Mouse (Mus musculus) spleen, postnatal 36 days (tissue): Measurements from ENCODE around the gene Nxpe4.
A peak's percentile ranks its signal among the peaks of the same experiment; 100 is the strongest.
"Not testable (repeated sequence)": the region's sequence is repeated elsewhere in the genome, so short reads cannot be mapped to it uniquely, and the experiment has no call there.

Experiments
- DNase-seq, 2 experiments: peaks; one replicate each; pipeline ENCODE4 v3.0.0; 2022; ENCODE audit warnings: low spot score in 2 of 2, mixed read lengths in 1 of 2

The Nxpe4 gene

DNA sequence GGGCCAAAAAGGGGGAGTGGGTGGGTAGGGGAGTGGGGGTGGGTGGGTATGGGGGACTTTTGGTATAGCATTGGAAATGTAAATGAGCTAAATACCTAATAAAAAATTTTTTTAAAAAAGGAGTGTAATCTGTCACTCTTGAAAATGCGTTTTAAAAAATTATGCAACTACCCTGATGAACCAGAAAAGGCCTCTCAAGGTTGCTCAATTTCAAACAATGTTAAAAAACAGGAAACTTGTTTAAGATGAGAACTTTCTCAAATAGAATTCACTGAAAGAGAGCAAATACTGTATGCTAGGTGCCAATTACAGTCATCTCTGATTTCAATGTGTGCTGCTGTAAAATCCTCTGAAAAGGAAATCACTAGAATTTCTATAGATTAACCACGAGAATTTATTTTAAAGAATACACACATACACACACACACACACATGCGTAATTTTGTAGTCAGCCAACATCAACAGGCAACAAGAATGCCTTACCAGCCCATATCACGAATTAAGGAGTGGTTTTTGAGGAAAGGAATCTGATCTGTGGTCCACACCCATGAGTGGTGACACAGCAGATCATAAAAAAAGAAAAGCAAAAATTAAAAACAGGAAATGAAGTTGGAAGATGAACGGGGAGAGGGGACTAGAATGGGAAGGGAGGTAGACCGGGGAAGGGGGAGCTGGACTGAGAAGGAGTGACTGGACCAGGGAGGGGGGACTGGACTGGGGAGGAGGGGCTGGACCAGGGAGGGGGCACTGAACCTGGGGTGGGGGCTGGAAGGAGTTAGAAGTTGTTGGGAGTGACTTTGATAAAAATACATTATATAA, 248.6 kb downstream of the Nxpe4 start:
- DNase-seq = no peak

DNA sequence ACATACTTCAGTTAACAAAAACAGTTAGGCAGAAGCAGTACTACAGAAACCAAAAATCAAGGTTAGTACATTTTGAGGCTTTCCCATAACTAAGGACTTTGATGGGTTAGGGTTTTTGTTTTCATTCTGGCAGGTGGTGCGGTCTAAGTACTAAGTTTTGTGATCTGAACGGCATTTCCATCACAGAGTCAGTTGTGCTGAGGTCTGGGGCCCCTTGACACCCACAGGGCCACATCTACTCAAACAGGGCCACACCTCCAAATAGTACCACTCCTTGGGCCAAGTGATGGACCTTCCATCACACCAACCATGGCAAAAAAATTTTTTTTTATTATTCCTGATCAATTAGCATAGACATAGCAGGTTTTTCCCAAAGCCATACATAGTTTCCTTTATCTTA, 251.8 kb downstream of the Nxpe4 start:
- peak; percentile 50 for DNase-seq

GRCm38 (mm10) chr9:48417366-48417765, 255.5 kb downstream of the Nxpe4 start:
- DNase-seq = not testable (repeated sequence)

- peak; percentile 67 to 74 for DNase-seq
These were observed 256.2 kb downstream of the Nxpe4 start for GRCm38 (mm10) chr9:48417994-48418393.

DNA sequence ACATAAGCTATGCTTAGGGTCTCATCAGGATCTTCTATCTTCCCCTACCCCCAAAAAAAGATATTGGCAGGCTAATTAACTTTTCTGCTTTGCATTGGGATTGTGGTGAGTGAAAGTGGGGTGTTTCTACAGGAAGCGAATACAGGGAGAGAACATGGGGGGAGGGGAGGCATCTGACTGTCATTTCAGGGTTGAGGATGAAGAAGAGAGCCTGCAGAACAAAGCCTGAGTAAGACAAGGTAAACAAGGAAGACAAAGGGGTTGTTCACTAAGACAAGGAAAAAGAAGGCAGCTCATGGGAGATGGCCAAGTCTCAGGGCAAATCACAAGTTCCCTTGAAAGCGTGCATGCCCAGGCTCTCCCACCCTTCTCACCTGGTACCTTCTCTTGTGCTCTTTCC, 256.6 kb downstream of the Nxpe4 start:
- DNase-seq = peak; percentile 63

DNA sequence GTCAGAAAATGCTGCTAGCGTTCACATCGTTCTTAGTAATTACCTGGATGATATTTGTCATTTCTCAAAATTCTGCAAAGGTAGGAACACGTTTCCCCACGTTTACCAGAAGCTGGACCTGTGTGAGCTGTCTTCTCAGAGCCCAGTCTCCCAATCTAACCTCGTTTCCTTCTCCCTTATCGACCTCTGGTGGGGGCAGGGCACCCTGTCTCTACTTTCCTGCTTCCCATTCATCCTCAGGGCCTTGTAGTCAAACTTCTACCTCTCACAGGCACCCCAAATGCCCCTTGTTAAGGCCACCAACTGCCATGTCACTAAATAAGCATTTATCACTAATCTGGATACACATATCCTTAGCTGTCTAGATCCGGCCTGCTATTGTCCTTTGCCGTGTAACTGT, 257.0 kb downstream of the Nxpe4 start:
- no peak for DNase-seq

GRCm38 (mm10) chr9:48420437-48420836, 258.6 kb downstream of the Nxpe4 start:
- DNase-seq = peak; percentile 79 to 80

GRCm38 (mm10) chr9:48421029-48421428, 259.2 kb downstream of the Nxpe4 start:
- no peak for DNase-seq

DNA sequence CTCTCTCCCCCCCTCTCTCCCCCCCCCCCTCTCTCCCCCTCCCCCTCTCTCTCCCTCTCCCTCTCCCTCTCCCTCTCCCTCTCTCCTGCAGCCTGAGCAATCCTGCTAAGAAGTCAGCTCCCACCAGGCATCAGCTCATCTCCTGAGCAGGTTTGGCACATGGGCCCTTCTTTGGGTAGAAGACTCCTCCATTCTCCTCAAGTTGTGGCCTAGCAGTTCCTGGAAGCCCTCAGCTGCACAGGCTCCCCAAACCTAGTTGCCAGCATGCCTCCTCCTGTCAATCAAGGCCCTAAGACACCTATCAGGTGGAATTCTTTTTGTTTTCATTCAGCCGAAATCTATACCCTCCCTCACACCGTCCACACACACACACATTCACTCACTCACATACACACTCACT, 259.7 kb downstream of the Nxpe4 start:
- DNase-seq = no peak

- DNase-seq = peak; percentile 69 to 71
These were observed 260.6 kb downstream of the Nxpe4 start for GRCm38 (mm10) chr9:48422382-48422781.

DNA sequence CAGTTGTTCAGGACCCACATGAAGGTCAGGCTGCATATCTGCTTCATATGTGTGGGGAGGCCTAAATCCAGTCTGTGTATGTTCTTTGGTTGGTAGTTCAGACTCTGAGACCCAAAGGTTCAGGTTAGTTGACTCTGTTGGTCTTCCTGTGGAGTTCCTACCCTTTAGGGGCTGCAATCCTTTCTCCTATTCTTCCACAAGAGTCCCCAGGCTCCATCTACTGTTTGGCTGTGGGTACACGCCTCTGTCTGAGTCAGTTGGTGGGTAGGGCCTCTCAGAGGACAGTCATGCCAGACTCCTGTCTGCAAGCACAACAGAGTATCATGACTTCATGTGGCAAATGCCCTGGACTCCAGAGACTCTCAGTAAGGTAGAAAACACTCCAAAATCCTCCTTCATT, 261.4 kb downstream of the Nxpe4 start:
- DNase-seq = peak in 1 of 2 experiments; percentile 22

- DNase-seq = no peak
These were observed 265.4 kb downstream of the Nxpe4 start for GRCm38 (mm10) chr9:48427176-48427575.

DNA sequence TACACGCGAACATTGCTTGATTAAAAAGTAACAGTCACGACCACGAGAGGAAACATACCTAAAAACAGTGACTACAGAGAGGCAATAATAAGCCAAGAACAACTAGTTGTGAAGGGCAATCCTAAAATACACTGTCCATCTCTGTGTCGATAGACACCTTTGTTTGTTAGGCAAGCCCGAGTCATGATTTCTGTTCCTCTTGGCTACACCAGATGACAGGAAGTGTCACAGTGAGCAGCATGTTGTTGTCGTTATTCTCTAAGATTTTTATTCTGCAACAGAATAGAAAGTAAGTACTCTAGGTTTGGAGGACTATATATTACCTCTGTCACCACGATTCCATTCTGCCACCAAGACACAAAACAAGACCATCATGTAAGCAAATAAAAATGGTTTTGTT, 270.6 kb downstream of the Nxpe4 start:
- peak in 1 of 2 experiments; percentile 28 for DNase-seq

DNA sequence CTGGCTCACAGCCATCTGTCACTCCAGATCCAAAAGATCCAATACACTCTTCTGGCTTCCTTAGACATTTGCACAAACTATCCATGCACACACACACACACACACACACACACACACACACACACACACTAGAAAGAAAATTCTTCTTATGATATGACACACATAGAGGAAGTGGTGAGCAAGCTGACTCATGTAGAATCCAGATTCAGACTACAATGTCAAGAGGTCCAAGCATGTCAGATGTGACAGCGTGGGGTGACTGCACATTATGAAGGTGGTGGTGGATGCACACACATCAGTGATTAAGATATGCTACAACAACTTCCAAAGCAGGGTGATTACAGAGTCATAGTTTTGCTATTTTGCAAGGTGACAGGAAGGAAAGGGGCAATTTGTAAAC, 282.1 kb downstream of the Nxpe4 start:
- peak in 1 of 2 experiments; percentile 26 for DNase-seq

GRCm38 (mm10) chr9:48444821-48445220, 283.0 kb downstream of the Nxpe4 start:
- peak; percentile 54 to 56 for DNase-seq

DNA sequence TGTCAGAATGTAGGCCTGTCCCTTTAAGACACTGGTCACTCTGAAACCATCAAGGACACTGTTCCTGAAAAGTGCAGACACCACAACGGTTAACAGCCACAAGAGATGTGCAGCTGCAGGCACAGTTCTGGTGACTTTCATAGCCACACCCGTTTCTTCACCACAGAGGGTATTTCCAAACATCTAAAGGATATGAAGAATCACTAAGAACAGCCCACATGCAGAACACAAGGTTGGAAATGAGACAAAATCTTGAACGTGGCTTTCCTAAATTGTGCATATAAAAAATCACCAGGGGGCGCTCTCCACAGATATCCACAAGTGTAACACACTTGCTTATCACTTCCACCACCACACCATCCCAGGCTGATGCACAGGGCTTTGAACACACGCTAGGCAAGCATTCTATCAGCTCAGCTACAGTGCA, 286.0 kb downstream of the Nxpe4 start:
- DNase-seq = peak; percentile 19 to 58
